Mouse (Mus musculus) midbrain, embryonic 16.5 days (tissue): ENCODE data around the gene Defb23. TPM values are rescaled to one million over a fixed set of nuclear protein-coding genes. Genes with fewer than 3 reads are reported as not detected.

Source experiments
- ATAC-seq: fragments of 200-750 bp; cut with Nextera tagmentation; 2 replicates; pipeline ENCODE4 v1.8.0; 2017; ENCODE audit warnings: moderate TSS enrichment
- H3K27ac ChIP-seq: fragments of 300-500 bp; sonication (generic); 2 replicates; pipeline ENCODE4 v1.5.1; 2014; ENCODE audit warnings: mild to moderate bottlenecking, low read length, mixed read lengths
- H3K27me3 ChIP-seq: fragments of 300-500 bp; sonication (generic); 2 replicates; pipeline ENCODE4 v1.6.1; 2014; ENCODE audit warnings: low read depth, low read length, mixed read lengths; ENCODE audit not compliant: control insufficient read depth, insufficient read depth
- H3K36me3 ChIP-seq: fragments of 300-500 bp; sonication (generic); 2 replicates; pipeline ENCODE4 v1.6.1; 2014; ENCODE audit warnings: mild to moderate bottlenecking, low read length, moderate library complexity, mixed read lengths; ENCODE audit not compliant: control insufficient read depth, insufficient read depth
- H3K4me1 ChIP-seq: fragments of 300-500 bp; sonication (generic); 2 replicates; pipeline ENCODE4 v1.6.1; 2014; ENCODE audit warnings: mild to moderate bottlenecking, low read length, mixed read lengths; ENCODE audit not compliant: control insufficient read depth, insufficient read depth
- H3K4me2 ChIP-seq: fragments of 300-500 bp; sonication (generic); 2 replicates; pipeline ENCODE4 v1.6.1; 2014; ENCODE audit warnings: mild to moderate bottlenecking, low read length, mixed read lengths
- H3K4me3 ChIP-seq: fragments of 300-500 bp; sonication (generic); 2 replicates; pipeline ENCODE4 v1.5.1; 2014; ENCODE audit warnings: low read depth, mild to moderate bottlenecking, low read length, moderate library complexity, mixed read lengths
- H3K9ac ChIP-seq: fragments of 300-500 bp; sonication (generic); 2 replicates; pipeline ENCODE4 v1.6.1; 2014; ENCODE audit warnings: low read depth, low read length, mixed read lengths
- H3K9me3 ChIP-seq: fragments of 300-500 bp; sonication (generic); replicated peaks from 2 replicates; pipeline ENCODE4 v1.6.1; 2014; ENCODE audit warnings: mild to moderate bottlenecking, low read length, mixed read lengths; ENCODE audit not compliant: control insufficient read depth, poor library complexity, severe bottlenecking
- WGBS: fragments of 180-500 bp; shearing (Covaris S2); extraction: QIAGEN DNeasy Blood & Tissue Kit; methylation state at CpG from one replicate; pipeline ENCODE4 v1.1.7; 2014; 5-methylcytosine and 5-hydroxymethylcytosine counted together
- polyA plus RNA-seq: library from polyadenylated mRNA; unstranded; fragments of >200 nt; fragmentation: Nextera tagmentation; extraction: Ambion mirVana; gene quantifications from 2 replicates; pipeline ENCODE4 v1.2.1, GENCODE M21; 2015

Gene Defb23
- polyA plus RNA-seq, 1 experiment from 2014 or later = not detected

DNA sequence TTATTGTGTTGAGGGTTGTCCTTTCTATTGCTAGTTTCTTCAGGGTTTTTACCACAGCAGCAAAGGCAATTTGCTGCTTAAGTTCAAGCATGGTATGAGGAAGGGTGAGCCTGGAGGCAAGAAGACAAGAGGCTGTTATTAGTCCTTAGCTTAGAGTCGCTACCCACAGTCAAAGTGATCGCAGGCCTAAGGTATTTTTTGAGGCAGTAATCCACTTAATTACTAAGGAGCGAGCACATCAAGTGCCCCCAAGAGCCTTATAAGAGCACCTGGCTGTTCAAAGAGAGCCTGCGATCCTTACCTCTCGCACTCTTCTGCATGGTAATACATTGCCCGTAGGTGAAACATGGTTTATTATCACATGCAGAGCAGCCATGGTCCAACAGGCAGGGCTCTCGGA lies 17.3 kb upstream of the Defb23 start:
- ATAC-seq = no peak
- H3K36me3 ChIP-seq = no peaks in the 10 kb centered on the region
- H3K9me3 ChIP-seq = no peaks in the 10 kb centered on the region
- H3K4me2 ChIP-seq = no peak overlapping the region
- no peak overlapping the region for H3K4me3 ChIP-seq
- 86% methylated on average over 7 of the region's 7 CpGs for WGBS
- no peaks in the 10 kb centered on the region for H3K27me3 ChIP-seq
- no peaks in the 10 kb centered on the region for H3K4me1 ChIP-seq
- no peak overlapping the region for H3K27ac ChIP-seq
- no peak overlapping the region for H3K9ac ChIP-seq

DNA sequence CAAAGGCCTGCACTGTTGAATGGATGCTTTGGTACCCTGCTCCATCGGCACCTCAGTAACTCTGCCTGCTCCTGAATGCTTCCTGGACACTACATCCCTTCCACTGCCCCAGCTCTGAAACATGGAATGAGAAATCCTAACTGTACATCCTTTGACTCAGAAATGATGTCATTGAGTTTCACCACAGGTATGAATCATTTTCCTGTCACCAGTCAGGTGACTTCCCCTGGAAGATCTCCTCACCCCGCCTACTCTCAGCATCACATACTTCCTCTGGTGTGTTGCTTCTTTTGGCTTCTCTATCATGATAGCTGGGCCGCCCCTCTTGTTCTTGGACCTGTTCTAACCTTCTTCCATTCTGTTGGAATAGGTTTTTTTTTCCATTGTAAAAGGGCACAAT lies 16.5 kb upstream of the Defb23 start:
- H3K4me2 ChIP-seq = no peak overlapping the region
- H3K27ac ChIP-seq = no peak overlapping the region
- H3K36me3 ChIP-seq = no peaks in the 10 kb centered on the region
- WGBS = 85% methylated on average over 3 of the region's 3 CpGs
- no peak overlapping the region for H3K4me3 ChIP-seq
- H3K27me3 ChIP-seq = no peaks in the 10 kb centered on the region
- ATAC-seq = no peak
- H3K9me3 ChIP-seq = no peaks in the 10 kb centered on the region
- H3K4me1 ChIP-seq = no peaks in the 10 kb centered on the region
- H3K9ac ChIP-seq = no peak overlapping the region

DNA sequence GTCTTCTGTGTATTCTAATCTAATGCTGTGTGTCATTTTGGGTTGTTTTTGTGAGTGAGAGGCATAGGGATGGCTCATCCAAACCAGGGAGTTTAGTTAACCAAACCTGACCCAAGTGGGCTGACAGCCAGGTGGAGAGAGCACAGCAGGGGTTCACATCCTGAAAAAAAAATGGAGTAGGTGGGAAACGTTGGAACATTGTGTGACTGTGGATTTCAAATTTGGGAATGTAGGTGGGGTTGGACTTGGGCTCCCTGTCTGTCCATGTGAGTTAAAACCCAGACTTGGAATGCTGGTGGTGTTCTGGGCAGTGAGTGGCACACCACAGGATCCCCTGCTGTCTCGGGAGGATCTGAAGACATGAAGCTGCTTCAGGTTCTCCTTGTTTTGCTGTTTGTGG lies 12.3 kb upstream of the Defb23 start, which contains the start of gene Defb20:
Defb20 (plus strand) TSS at position 301 of the 400 bp plus-strand sequence.
- 62% methylated on average over 2 of the region's 2 CpGs for WGBS
- Histone ChIP-seq H3K9me3 (no peaks in the 10 kb centered on the region), H3K4me3 (no peak within 1 kb of the TSS), H3K4me2 (no peak within 1 kb of the TSS), H3K27me3 (no peaks in the 10 kb centered on the region), H3K27ac (no peak within 1 kb of the TSS), H3K4me1 (no peaks in the 10 kb centered on the region), H3K36me3 (no peaks in the 10 kb centered on the region), H3K9ac (no peak within 1 kb of the TSS)
- ATAC-seq = no peak

DNA sequence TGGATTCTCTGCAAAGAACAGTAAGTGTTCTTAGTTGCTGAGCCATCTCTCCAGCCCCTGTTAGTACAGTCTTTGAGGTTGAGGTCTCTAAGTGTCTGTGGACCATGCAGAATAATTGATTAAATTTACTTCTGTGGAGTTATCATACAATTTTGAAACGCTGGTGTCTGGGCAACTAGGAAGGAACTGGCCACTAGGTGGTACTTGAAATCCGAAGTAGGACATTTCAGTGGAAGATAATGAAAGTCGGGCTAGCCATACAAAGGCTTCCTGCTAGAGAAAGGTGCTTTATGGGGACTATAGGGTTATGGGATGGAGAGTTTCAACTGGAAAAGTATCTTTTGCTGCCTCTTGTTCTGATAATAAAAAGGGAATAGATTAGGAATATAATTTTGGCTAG lies 8.0 kb upstream of the Defb23 start:
- Histone ChIP-seq H3K36me3 (no peaks in the 10 kb centered on the region), H3K9me3 (no peaks in the 10 kb centered on the region), H3K4me2 (no peak overlapping the region), H3K27ac (no peak overlapping the region), H3K4me3 (no peak overlapping the region), H3K4me1 (no peaks in the 10 kb centered on the region), H3K9ac (no peak overlapping the region), H3K27me3 (no peaks in the 10 kb centered on the region)
- no peak for ATAC-seq
- 44% methylated on average over 3 of the region's 3 CpGs for WGBS

DNA sequence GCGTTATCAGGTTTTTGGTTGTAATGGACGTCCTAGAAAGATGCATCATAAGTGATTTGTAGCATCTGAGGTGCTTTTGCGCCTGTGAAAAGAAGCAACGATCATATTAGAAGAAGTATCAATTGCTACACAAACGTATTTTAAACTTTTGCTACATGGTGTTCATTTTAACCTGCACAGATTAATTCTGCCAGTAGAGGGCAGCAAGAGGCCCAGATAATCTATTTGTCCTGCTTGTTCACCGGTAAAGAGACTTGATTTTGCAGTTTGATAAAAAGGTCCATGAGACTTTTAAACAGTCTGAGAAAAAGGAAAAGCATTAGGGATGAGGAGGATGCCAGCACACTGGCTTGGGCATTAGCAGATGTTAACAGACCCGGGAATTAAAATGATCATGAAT lies 6.6 kb upstream of the Defb23 start:
- WGBS = 33% methylated on average over 7 of the region's 7 CpGs
- no peak overlapping the region for H3K4me2 ChIP-seq
- ATAC-seq = no peak

DNA sequence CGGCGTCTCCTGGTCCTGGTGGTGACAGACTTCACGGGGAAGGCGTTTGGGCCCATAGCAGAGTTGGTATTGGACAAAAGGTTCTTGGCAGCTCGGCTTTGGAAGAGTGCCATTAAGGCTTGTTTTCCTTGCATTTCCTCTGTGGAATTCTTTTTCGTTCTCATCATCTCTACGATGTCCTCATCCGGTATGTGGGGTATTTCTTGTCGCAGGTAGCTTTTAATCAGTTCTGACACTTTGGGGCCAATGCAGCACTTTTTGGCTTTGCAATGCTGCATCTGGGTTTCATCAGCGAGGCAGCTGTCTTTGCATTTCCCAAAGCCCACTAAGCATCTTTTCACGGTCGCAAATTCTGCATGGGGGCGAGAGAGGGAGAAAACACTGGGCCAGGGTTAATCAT lies 5.2 kb downstream of the Defb23 start:
- H3K9ac ChIP-seq = no peak overlapping the region

More for the DNA sequence above, 6.6 kb upstream of the Defb23 start:
- Histone ChIP-seq H3K4me3 (no peak overlapping the region), H3K9me3 (no peaks in the 10 kb centered on the region), H3K27me3 (no peaks in the 10 kb centered on the region), H3K27ac (no peak overlapping the region), H3K9ac (no peak overlapping the region), H3K36me3 (no peaks in the 10 kb centered on the region), H3K4me1 (no peaks in the 10 kb centered on the region)

DNA sequence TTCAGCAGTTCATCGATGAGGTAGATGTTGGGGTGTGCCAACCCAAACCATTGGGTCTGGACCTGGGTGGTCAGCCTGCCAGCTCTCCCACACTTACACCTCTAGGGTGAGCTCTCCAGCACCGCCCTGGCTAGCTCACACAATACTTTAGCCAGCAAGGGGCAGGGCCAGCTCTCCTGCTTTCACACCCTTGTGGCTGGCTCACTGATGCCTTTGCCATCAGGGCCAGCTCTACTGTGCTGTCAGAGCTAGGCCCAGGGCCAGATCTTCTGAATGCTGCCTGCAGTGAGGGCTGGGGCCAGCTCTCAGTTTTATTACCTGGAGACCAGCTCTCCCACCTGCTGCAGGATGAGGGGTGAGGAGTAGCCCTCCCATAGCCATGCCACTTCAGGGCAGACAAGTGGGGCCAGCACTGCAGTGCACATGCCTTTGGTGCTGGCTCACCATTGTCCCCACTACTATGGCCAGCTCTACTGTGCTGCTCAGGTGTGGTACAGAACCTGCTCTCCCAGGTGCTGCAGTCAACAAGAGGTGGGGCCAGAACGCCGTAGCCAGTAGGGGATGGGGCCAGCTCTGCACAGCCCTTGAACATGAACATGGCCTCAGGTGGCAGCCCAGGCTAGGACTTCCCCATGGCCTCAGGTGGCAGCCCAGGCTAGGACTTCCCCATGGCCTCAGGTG lies 12.2 kb downstream of the Defb23 start:
- 67% methylated on average over 4 of the region's 4 CpGs for WGBS
- no peak for ATAC-seq

More for the DNA sequence above, 5.2 kb downstream of the Defb23 start:
- Histone ChIP-seq H3K4me2 (no peak overlapping the region), H3K36me3 (no peaks in the 10 kb centered on the region), H3K27ac (no peak overlapping the region), H3K4me3 (no peak overlapping the region), H3K4me1 (no peaks in the 10 kb centered on the region), H3K27me3 (no peaks in the 10 kb centered on the region), H3K9me3 (no peaks in the 10 kb centered on the region; the same call in 1 of the 2 replicates)
- ATAC-seq = no peak
- WGBS = 73% methylated on average over 13 of the region's 13 CpGs

DNA sequence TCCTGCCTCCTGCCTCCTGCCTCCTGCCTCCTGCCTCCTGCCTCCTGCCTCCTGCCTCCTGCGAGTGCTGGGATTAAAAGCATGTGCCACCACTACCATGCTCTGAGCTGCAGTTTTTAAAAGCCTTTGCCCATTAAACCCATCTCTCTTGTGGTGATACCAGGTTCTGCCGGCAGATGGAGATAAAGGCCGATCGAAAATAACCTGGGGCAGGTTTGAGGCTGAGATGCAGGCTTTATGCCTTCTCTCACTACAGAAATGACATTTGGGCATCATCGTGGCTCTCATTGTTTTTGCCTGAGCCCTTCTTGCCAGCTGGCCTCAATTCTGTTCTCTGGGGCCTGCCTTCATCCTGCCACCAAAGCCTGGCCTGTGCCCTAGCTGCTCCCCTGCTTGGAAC lies 14.2 kb downstream of the Defb23 start:
- H3K36me3 ChIP-seq = no peaks in the 10 kb centered on the region
- no peak for ATAC-seq
- no peaks in the 10 kb centered on the region for H3K4me1 ChIP-seq
- H3K4me2 ChIP-seq = no peak overlapping the region
- WGBS = 4% methylated on average over 5 of the region's 5 CpGs
- no peaks in the 10 kb centered on the region for H3K27me3 ChIP-seq
- no peaks in the 10 kb centered on the region for H3K9me3 ChIP-seq
- H3K4me3 ChIP-seq = no peak overlapping the region
- no peak overlapping the region for H3K9ac ChIP-seq
- no peak overlapping the region for H3K27ac ChIP-seq

More for the DNA sequence above, 12.2 kb downstream of the Defb23 start:
- Histone ChIP-seq H3K4me2 (no peak overlapping the region), H3K36me3 (no peaks in the 10 kb centered on the region), H3K9ac (no peak overlapping the region), H3K27me3 (no peaks in the 10 kb centered on the region), H3K27ac (no peak overlapping the region), H3K4me1 (no peaks in the 10 kb centered on the region), H3K9me3 (no peaks in the 10 kb centered on the region), H3K4me3 (no peak overlapping the region)

DNA sequence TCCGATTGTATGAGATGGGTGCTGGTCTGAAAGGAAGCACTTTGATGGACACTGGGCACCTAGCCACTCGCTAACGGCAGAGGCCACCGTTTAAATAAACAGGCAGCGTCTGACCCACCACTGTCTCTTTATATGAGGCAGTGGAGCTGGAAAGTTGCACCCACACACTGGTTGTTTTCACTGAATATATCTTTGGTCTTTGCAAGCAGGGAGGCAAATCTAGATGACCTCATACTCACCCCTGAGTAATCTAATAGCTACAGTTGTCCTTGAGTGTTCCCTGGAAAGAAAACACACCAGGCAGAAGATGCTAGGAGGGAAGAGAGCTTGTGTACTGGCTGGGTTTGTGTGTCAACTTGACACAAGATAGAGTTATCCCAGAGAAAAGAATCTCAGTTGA lies 17.0 kb downstream of the Defb23 start:
- Histone ChIP-seq H3K27me3 (no peaks in the 10 kb centered on the region), H3K27ac (no peak overlapping the region), H3K4me3 (no peak overlapping the region), H3K4me1 (no peaks in the 10 kb centered on the region), H3K36me3 (no peaks in the 10 kb centered on the region), H3K9ac (no peak overlapping the region), H3K9me3 (no peaks in the 10 kb centered on the region), H3K4me2 (no peak overlapping the region)
- no peak for ATAC-seq
- 62% methylated on average over 5 of the region's 5 CpGs for WGBS
